Mouse (Mus musculus): Measurements from ENCODE around the gene Spaca4.

GRCm38 (mm10) chr7:45720413-45721233 lies 5.0 kb downstream of the Spaca4 start, which contains the start of gene Fam83e:
- TF ChIP-seq POLR2A (IDR thresholded peaks at IDR 0.05; ENCODE audit: control insufficient read depth, extremely low read depth, insufficient read depth, low read length, poor library complexity) (no peak), CTCF (IDR thresholded peaks at IDR 0.05; ENCODE audit: borderline replicate concordance, control insufficient read depth, extremely low read depth, insufficient read depth, low read length, poor library complexity) (no peak)

All from thymus, adult 2 months (tissue).